Mouse (Mus musculus) stomach, postnatal 0 days (tissue): Measurements from ENCODE around the gene Cd300lf.

Experiments used
- CTCF ChIP-seq: IDR thresholded peaks from 2 replicates; pipeline ENCODE4 v1.5.1; 2016; ENCODE audit warnings: antibody characterized with exemption, low read depth, mild to moderate bottlenecking, moderate library complexity
- EP300 ChIP-seq: optimal IDR thresholded peaks from 2 replicates; pipeline ENCODE3; 2016; ENCODE audit warnings: antibody characterized with exemption

- TF ChIP-seq CTCF, result no peak
- TF ChIP-seq EP300, result no peak
Observed at GRCm38 (mm10) chr11:115075859-115076258, 57.9 kb downstream of the Cd300lf start.
